Mouse (Mus musculus) Patski (cell line): ENCODE results near the gene Cggbp1. TPM values are rescaled to one million over a fixed set of nuclear protein-coding genes. Genes with fewer than 3 reads are reported as not detected.

Experiments
- ATAC-seq: fragments of 100-300 bp; one replicate; pipeline ENCODE4 v1.8.0; 2021
- CTCF ChIA-PET: fragments of 350-600 bp; sonication (Branson Sonifier 250); formaldehyde crosslinking; loops from one replicate; lab custom pipeline; 2022; ENCODE audit warnings: inconsistent platforms; lab: Charles Lee
- POLR2A ChIA-PET: fragments of 350-600 bp; sonication (Branson Sonifier 250); formaldehyde crosslinking; loops from one replicate; lab custom pipeline; 2022; ENCODE audit warnings: antibody characterized with exemption, inconsistent platforms; lab: Charles Lee
- DNase-seq: peaks from one replicate; pipeline ENCODE4 v3.0.0-alpha.2; 2011; ENCODE audit warnings: low read depth, low spot score
- H3K27me3 ChIP-seq: fragments of 371-371 bp; one replicate; pipeline ENCODE4 v1.5.1; 2021
- CTCF ChIP-seq: fragments of 100-300 bp; IDR thresholded peaks from one replicate; pipeline ENCODE4 v1.5.1; 2021
- in situ Hi-C: fragments of 300-500 bp; cut with MboI; formaldehyde crosslinking; loops from 3 replicates; pipeline ENCODE4 v1.11.1; 2018; ENCODE audit warnings: low pct_unique_long_range_greater_than_20kb, mixed read lengths
- polyA plus RNA-seq: library from polyadenylated mRNA; unstranded; gene quantifications from one replicate; pipeline ENCODE4 v1.2.3, GENCODE M21; 2021

The Cggbp1 gene
- polyA plus RNA-seq, 1 experiment from 2014 or later: 55.2 TPM

GRCm38 (mm10) chr16:64872841-64873240, 21.0 kb downstream of the Cggbp1 start:
- in situ Hi-C loops: loop anchor here (25.0 kb wide), 1 partner anchor 939 kb away; the partner anchor contains the start of gene Vgll3

DNA sequence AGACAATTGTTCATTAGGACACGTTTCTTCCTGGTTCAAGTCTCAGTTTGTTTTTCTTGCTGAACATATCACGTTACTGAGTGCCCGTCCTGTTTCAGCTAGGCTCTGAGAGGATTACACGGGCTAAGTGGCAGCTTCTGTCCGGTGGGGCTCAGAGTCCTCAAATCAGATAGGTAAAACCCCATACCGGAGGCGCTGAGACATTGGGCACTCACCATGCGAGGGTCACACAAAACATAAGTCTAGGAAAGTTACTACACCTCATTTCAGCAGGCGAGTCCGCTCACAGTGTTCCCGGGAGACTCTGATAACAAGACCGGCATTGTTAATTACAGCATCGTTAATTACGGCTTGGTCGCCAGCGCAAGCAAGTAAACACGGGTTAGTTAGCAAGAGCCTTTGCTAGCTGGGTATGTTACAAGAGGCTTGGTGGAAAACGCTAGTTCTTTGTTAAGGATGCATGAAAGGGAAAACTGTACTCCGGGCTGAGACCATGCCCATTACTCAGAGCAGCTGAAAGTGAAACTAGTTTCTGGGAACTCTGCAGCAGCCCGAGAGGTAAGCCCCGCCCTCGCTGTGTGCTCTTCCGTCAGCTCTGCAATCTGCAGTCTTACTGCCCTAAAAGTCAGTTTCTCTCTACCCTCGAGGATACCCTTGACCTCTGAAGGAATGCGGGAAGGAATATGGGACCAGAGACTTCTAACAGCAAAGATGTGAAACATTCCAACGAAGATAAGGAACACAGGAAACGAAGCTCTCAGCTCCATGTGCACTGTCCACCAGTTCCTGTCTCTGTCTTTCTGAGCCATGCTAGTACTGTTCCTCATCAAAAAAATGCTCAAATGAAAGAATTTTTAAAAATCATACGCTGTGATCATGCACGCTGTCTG, 21.9 kb downstream of the Cggbp1 start:
- in situ Hi-C loops: loop anchor here (25.0 kb wide), 1 partner anchor 939 kb away; the partner anchor contains the start of gene Vgll3
- ATAC-seq (peak; percentile 99), DNase-seq (peak; percentile 44)
- H3K27me3 ChIP-seq: no peaks in the 10 kb centered on the region
- no peak for TF ChIP-seq CTCF
- ChIA-PET CTCF (interaction anchor here (1.1 to 1.4 kb wide), 2 partner anchors 11 to 14 kb away, joined by 3 read pairs; no protein-coding TSS in a partner anchor), POLR2A (interaction anchor here (0.7 to 1.4 kb wide), 3 partner anchors 18 to 22 kb away, joined by 3 to 4 read pairs (median 3); partner anchors contain the start of genes Cggbp1 and Zfp654)

More at GRCm38 (mm10) chr16:64872841-64873240, 21.0 kb downstream of the Cggbp1 start:
- no peak for DNase-seq
- no peaks in the 10 kb centered on the region for H3K27me3 ChIP-seq
- no peak for TF ChIP-seq CTCF
- ATAC-seq: no peak
- POLR2A ChIA-PET: interaction anchor here (1.2 to 1.4 kb wide), 2 partner anchors 17 to 22 kb away, joined by 3 to 4 read pairs; partner anchors contain the start of genes Cggbp1 and Zfp654
- CTCF ChIA-PET: interaction anchor here (1.8 kb wide), 1 partner anchor 14 kb away, joined by 5 read pairs; no protein-coding TSS in a partner anchor

DNA sequence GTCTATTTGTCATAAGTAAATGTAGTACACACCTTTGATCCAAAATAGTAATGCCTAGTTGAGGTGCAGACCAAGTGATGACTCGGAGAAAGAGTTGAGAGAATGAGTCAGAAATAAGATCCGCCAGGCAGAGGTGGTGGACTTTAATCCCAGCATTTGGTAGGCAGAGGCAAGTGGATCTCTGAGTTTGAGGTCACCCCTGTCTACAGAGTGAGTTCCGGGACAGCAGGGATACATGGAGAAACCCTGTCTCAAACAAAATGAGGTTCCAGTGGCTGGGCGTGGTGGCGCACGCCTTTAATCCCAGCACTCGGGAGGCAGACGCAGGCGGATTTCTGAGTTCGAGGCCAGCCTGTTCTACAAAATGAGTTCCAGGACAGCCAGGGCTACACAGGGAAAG, 23.6 kb downstream of the Cggbp1 start:
- no peaks in the 10 kb centered on the region for H3K27me3 ChIP-seq
- POLR2A ChIA-PET: no interaction called here
- no peak for TF ChIP-seq CTCF
- CTCF ChIA-PET: interaction anchor here (0.6 to 1.4 kb wide), 2 partner anchors 12 to 21 kb away, joined by 3 read pairs; no protein-coding TSS in a partner anchor
- DNase-seq: no peak
- ATAC-seq: no peak
- in situ Hi-C loops: no loop called here

DNA sequence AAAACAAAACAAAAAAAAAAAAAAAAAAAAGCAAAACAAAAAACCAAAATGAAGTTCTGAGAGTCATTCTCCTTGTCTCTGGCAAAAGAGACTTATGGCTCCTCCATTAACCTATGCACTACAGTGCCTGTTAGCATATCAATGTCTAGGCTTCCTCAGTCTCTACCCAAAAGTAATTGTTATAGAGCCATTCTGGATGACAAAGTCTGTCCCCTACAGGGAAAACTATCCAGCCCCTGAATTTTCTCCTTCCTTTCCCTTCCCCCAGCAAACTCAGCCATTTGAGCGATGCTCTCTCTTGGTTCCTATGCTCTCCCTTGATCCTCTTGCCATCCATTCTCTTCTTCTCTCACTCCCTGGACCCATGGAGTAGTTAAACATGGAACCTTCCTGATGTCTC, 24.0 kb downstream of the Cggbp1 start:
- in situ Hi-C loops: no loop called here
- POLR2A ChIA-PET: no interaction called here

DNA sequence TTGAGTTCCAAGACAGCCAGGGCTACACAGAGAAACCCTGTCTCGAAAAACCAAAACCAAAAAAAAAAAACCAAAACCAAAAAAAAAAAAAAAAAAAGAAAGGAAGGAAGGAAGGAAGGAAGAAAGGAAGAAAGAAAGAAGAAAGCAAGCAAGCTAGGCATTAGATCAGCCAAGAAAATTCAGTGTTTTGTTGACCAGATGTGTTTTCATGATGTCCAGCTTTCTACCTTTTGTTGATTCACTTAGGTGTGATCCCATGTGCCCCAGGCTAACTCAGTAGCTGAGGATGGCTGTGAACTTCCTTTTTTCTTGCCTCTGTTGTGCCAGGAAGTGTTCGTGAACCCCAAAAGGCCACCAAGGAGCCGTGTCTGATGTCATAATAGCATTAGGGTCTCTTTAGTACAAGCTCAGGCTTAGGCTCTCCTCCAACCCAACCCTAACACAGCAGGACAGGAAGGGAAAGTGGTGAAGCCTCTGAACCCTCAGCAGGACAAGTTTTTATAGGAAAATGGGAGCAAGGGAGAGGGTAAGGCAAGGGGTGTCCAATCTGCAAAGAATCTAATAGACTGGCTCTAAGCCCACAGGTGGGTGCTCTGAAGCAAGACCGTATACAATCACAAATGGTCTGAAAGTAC, 25.0 kb downstream of the Cggbp1 start:
- DNase-seq (no peak), ATAC-seq (no peak)
- no peaks in the 10 kb centered on the region for H3K27me3 ChIP-seq
- TF ChIP-seq CTCF: no peak
- ChIA-PET POLR2A (no interaction called here), CTCF (no interaction called here)
- in situ Hi-C loops: no loop called here

More for the DNA sequence above, 24.0 kb downstream of the Cggbp1 start:
- DNase-seq: no peak
- no peaks in the 10 kb centered on the region for H3K27me3 ChIP-seq
- ATAC-seq: no peak
- CTCF ChIA-PET: no interaction called here
- TF ChIP-seq CTCF: no peak

GRCm38 (mm10) chr16:64877314-64877713, 25.5 kb downstream of the Cggbp1 start:
- in situ Hi-C loops: no loop called here
- CTCF ChIA-PET: no interaction called here
- no peak for DNase-seq
- ATAC-seq: no peak
- POLR2A ChIA-PET: no interaction called here
- no peak for TF ChIP-seq CTCF
- no peaks in the 10 kb centered on the region for H3K27me3 ChIP-seq

DNA sequence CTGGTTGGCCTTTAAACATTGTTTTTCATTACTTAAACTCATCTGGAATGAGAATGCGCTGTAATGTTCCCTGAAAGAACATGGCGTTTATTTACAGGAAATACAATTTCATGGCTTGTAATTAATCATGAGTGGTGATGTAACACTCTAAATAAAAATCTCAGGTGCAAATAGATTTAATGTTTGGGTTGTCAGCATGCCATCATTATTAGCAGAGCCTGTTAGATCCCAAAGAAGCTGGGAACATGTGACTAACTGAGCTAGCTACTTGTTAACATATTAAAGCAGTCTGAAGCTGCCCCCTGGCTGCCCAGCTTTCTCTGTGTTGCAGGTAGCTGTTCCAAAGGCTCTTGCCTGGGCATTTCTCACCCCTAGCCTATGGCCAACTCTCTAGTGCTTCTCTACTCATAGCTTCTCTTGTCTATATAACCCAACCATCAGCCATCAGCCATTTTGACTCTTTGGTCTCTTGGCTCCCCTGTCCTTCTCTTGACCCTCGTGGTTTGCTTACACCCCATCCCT, 26.9 kb downstream of the Cggbp1 start:
- ChIA-PET POLR2A (no interaction called here), CTCF (interaction anchor here (1.4 kb wide), 1 partner anchor 16 kb away, joined by 3 read pairs; no protein-coding TSS in a partner anchor)
- H3K27me3 ChIP-seq: no peaks in the 10 kb centered on the region
- peak; percentile 32 for TF ChIP-seq CTCF
- ATAC-seq (no peak), DNase-seq (no peak)
- in situ Hi-C loops: no loop called here

GRCm38 (mm10) chr16:64879735-64880134, 27.9 kb downstream of the Cggbp1 start:
- no peaks in the 10 kb centered on the region for H3K27me3 ChIP-seq
- DNase-seq: no peak
- ChIA-PET POLR2A (no interaction called here), CTCF (interaction anchor here (1.2 to 1.4 kb wide), 2 partner anchors 15 to 27 kb away, joined by 3 read pairs; no protein-coding TSS in a partner anchor)
- ATAC-seq: no peak
- in situ Hi-C loops: no loop called here
- TF ChIP-seq CTCF: no peak

GRCm38 (mm10) chr16:64880986-64881385, 29.2 kb downstream of the Cggbp1 start:
- H3K27me3 ChIP-seq: no peaks in the 10 kb centered on the region
- POLR2A ChIA-PET: no interaction called here
- in situ Hi-C loops: no loop called here
- TF ChIP-seq CTCF: no peak
- DNase-seq (no peak), ATAC-seq (no peak)
- CTCF ChIA-PET: interaction anchor here (1.2 kb wide), 1 partner anchor 26 kb away, joined by 3 read pairs; no protein-coding TSS in a partner anchor

GRCm38 (mm10) chr16:64881442-64881841, 29.6 kb downstream of the Cggbp1 start:
- DNase-seq (no peak), ATAC-seq (no peak)
- POLR2A ChIA-PET: no interaction called here
- TF ChIP-seq CTCF: no peak
- in situ Hi-C loops: no loop called here
- CTCF ChIA-PET: no interaction called here
- H3K27me3 ChIP-seq: no peaks in the 10 kb centered on the region
